Mouse (Mus musculus) heart, adult 2 months (tissue): Measurements from ENCODE around the gene Cyth3.

Experiments used
- CTCF ChIP-seq: fragments of 200-600 bp; IDR thresholded peaks from 2 replicates; pipeline ENCODE4 v1.8.1; 2022; ENCODE audit warnings: antibody characterized with exemption, mild to moderate bottlenecking, moderate library complexity
- EP300 ChIP-seq: fragments of 200-500 bp; IDR thresholded peaks from 2 replicates; pipeline ENCODE4 v1.6.1; 2011; ENCODE audit warnings: low read depth, low read length, control low read depth; ENCODE audit not compliant: insufficient read depth

DNA sequence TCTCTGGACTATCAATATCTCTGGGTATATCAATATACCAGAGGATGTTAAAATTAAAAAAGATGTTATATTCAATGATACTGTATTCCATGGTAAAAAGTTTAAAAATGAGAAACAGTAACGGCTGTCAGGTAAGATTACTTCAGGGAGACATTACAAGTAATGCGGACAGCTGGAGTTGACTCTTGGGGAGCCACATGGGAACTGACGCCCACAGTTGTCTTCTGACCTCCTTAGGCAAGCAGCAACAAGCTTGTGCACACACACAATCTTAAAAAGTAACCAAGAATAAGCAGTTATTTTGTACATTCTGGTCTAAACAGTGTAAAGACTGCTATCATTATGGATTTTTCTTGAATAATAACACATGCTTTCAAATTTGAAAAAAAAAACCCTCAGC lies 2.2 kb downstream of the Cyth3 start:
- no peak for TF ChIP-seq CTCF
- TF ChIP-seq EP300, result no peak
